Mouse (Mus musculus) splenic B cell, adult 2 months (primary cell): Measurements from ENCODE around the gene Gpc4.

Experiments used
- DNase-seq: peaks from one replicate; pipeline ENCODE4 v3.0.0-alpha.2; 2011; ENCODE audit warnings: low read depth, low spot score
- H3K27me3 ChIP-seq: 2 replicates; pipeline ENCODE4 v1.6.1; 2012; ENCODE audit warnings: mild to moderate bottlenecking, low read length, moderate library complexity, mixed read lengths; ENCODE audit not compliant: control insufficient read depth, poor library complexity, insufficient read depth, severe bottlenecking
- H3K36me3 ChIP-seq: 2 replicates; pipeline ENCODE4 v1.6.1; 2012; ENCODE audit warnings: mild to moderate bottlenecking, low read length, moderate library complexity, mixed read lengths; ENCODE audit not compliant: control insufficient read depth, poor library complexity, insufficient read depth, severe bottlenecking

The Gpc4 gene

DNA sequence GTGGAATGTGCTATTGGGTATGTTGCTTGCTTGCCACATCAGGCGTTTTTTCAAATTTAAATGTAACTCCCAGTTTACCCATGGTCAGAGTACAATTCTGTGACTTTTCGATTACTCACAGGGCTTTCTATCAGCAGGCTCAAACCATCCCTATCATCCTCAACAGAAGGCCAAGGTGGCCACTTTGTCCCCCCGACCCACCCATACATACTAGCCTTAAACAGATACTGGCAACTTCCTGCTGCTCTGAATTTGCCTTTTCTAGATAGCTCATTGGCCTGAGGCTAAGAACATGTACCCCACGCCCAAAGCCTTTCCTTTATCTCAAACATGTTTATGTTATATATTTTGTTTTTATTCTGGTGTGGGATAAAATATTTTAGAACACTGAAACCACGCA lies 51.4 kb downstream of the Gpc4 start:
- Histone ChIP-seq H3K27me3 (no peaks in the 10 kb centered on the region), H3K36me3 (no peaks in the 10 kb centered on the region)
- DNase-seq = no peak

DNA sequence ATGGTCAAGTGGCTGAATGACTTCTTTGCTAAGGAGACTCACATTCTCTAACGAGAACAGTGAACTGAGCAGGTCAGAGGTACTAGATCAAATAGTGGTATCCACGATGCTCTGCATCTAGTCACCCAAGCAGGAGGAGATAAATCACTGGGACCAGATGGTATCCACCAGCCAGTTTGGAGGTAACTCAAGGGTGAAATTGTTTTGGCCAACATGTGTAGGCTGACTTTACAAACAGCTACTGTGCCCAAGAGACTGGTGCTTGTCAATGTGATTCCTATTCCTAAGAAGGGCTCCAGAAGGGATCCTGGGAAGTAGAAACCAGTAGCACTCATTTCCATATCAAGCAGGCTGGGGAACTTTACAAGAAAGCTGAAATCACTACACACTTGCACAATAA lies 55.4 kb downstream of the Gpc4 start:
- Histone ChIP-seq H3K36me3 (no peaks in the 10 kb centered on the region), H3K27me3 (no peaks in the 10 kb centered on the region)
- DNase-seq = no peak

GRCm38 (mm10) chrX:52108966-52109365 lies 56.1 kb downstream of the Gpc4 start:
- Histone ChIP-seq H3K36me3 (no peaks in the 10 kb centered on the region), H3K27me3 (no peaks in the 10 kb centered on the region)
- DNase-seq = no peak

DNA sequence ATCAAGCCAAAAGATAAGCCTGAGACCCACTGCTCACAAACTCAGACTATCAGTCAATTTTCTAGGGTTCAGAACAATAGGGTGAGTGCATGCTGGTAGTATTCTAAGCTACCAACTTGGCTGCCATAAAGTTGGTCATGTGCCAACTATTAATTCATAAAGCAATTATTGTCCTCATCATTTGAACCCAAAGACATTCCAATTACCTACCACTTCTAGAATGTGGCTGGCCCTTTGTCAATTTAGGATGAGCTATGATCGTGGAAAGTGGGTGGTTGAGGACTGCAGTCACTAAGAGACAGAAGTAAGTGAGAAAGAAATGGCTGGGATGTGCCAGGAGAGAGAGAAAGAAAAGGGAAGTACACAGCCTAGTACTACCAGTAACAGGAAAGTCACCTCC lies 61.3 kb downstream of the Gpc4 start:
- DNase-seq = no peak
- Histone ChIP-seq H3K27me3 (no peaks in the 10 kb centered on the region), H3K36me3 (no peaks in the 10 kb centered on the region)

- DNase-seq = no peak
- Histone ChIP-seq H3K36me3 (no peaks in the 10 kb centered on the region), H3K27me3 (no peaks in the 10 kb centered on the region)
Measured at GRCm38 (mm10) chrX:52101940-52102339, 63.1 kb downstream of the Gpc4 start.

GRCm38 (mm10) chrX:52101445-52101844 lies 63.6 kb downstream of the Gpc4 start:
- no peaks in the 10 kb centered on the region for H3K27me3 ChIP-seq
- no peaks in the 10 kb centered on the region for H3K36me3 ChIP-seq
- no peak for DNase-seq

- Histone ChIP-seq H3K27me3 (no peaks in the 10 kb centered on the region), H3K36me3 (no peaks in the 10 kb centered on the region)
- no peak for DNase-seq
Measured at GRCm38 (mm10) chrX:52087726-52088348, 77.2 kb downstream of the Gpc4 start.

DNA sequence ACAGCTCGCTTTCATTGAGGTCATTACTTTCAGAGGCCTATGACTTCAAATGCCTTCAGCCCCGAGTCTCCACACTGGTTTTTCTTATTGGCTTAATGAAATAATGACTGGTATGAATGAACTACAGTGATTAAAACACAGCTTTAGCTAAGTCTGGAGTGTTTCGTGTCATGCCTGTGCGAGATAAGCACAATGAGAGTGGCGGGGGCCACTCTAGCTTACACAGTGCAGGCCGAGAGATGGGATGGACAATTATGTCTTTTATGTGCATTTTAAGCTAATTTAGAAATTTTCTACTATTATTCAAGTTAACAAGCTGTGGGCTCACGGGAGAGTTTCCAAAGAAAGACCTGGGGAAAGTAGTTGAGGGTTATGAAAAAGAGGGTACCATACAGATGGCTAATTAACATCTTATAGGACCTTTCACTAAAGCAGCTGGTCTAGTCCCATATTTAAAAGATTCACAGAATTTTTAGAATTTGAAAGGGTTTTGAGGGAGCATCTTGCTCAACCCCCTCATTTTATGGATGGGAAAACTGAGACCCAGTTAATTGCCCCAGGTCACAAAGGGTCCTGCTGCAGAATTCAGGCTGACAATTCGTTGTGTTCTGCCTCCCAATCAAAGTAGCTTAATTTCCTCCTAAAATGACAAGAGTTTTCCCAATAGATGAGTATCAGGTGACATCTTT lies 78.0 kb downstream of the Gpc4 start:
- H3K27me3 ChIP-seq = no peaks in the 10 kb centered on the region
- DNase-seq = no peak

GRCm38 (mm10) chrX:52083557-52083956 lies 81.5 kb downstream of the Gpc4 start:
- Histone ChIP-seq H3K36me3 (no peaks in the 10 kb centered on the region), H3K27me3 (no peaks in the 10 kb centered on the region)
- no peak for DNase-seq

More for the DNA sequence above, 78.0 kb downstream of the Gpc4 start:
- no peaks in the 10 kb centered on the region for H3K36me3 ChIP-seq

- H3K27me3 ChIP-seq = no peaks in the 10 kb centered on the region
- DNase-seq = no peak
- no peaks in the 10 kb centered on the region for H3K36me3 ChIP-seq
Measured at GRCm38 (mm10) chrX:52072410-52072809, 92.6 kb downstream of the Gpc4 start.

GRCm38 (mm10) chrX:52053416-52053815 lies 111.6 kb downstream of the Gpc4 start:
- H3K27me3 ChIP-seq = no peaks in the 10 kb centered on the region
- no peaks in the 10 kb centered on the region for H3K36me3 ChIP-seq
- DNase-seq = no peak

- Histone ChIP-seq H3K27me3 (no peaks in the 10 kb centered on the region), H3K36me3 (no peaks in the 10 kb centered on the region)
- no peak for DNase-seq
Measured at GRCm38 (mm10) chrX:52052011-52052410, 113.0 kb downstream of the Gpc4 start.

DNA sequence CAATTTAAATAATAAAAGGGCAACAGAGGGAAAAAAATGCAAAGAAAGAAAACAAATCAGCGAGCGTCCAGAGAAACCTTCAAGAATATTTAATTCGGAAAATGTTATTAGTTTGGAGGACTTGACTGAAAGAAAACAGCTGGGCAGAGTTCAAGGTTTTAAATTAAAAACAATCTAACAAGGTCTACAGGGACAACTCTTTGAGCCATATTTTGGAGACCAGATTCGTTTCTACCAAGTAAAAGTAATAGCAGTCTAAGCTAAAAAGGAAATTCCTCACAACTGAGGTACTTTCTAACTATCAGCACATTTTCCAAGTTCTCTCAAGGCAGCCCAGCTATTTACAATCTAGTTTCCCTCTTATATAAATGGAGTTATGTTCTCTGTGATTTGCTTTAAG lies 114.1 kb downstream of the Gpc4 start:
- no peak for DNase-seq
- Histone ChIP-seq H3K27me3 (no peaks in the 10 kb centered on the region), H3K36me3 (no peaks in the 10 kb centered on the region)

DNA sequence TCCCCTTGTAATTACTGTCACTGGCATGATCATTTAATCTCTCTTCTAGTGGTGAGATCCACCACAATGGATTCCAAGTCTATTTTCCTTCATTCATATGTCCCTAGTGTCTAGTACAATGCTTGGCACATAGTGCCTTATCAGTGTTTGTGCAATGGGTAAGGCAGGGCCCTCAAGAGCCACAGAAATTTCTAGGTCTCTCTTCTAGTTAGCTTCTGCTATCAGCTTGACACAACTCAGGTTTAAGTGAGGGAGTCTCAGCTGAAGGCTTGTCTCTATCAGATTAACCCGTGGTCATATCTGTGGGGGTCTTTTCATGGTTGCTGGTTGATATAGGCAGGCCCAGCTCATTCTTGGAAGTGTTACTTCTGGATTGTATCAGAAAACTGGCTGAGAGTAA lies 125.2 kb downstream of the Gpc4 start:
- Histone ChIP-seq H3K27me3 (no peaks in the 10 kb centered on the region), H3K36me3 (no peaks in the 10 kb centered on the region)
- no peak for DNase-seq

GRCm38 (mm10) chrX:52030146-52030545 lies 134.9 kb downstream of the Gpc4 start:
- Histone ChIP-seq H3K36me3 (no peaks in the 10 kb centered on the region), H3K27me3 (no peaks in the 10 kb centered on the region)
- DNase-seq = no peak

- no peaks in the 10 kb centered on the region for H3K27me3 ChIP-seq
- no peaks in the 10 kb centered on the region for H3K36me3 ChIP-seq
- no peak for DNase-seq
Measured at GRCm38 (mm10) chrX:52017660-52018059, 147.4 kb downstream of the Gpc4 start.
